Mouse (Mus musculus) liver, embryonic 13.5 days (tissue): ENCODE data around the gene Elmsan1. TPM values are rescaled to one million over a fixed set of nuclear protein-coding genes. Genes with fewer than 3 reads are reported as not detected.

ENCODE experiments used
- ATAC-seq: fragments of 200-750 bp; cut with Nextera tagmentation; 2 replicates; pipeline ENCODE4 v1.8.0; 2017; ENCODE audit warnings: low read depth, mild to moderate bottlenecking, moderate number of reproducible peaks, moderate library complexity
- DNase-seq: peaks from one replicate; pipeline ENCODE4 v3.0.0; 2022
- H3K27ac ChIP-seq: fragments of 300-500 bp; sonication (generic); 2 replicates; pipeline ENCODE4 v1.5.1; 2015; ENCODE audit warnings: moderate library complexity, mild to moderate bottlenecking, inconsistent platforms
- H3K27me3 ChIP-seq: fragments of 300-500 bp; sonication (generic); 2 replicates; pipeline ENCODE4 v1.6.1; 2015; ENCODE audit warnings: mild to moderate bottlenecking, inconsistent platforms
- H3K36me3 ChIP-seq: fragments of 300-500 bp; sonication (generic); 2 replicates; pipeline ENCODE4 v1.6.1; 2015; ENCODE audit warnings: mild to moderate bottlenecking, inconsistent platforms
- H3K4me1 ChIP-seq: fragments of 300-500 bp; sonication (generic); replicated peaks from 2 replicates; pipeline ENCODE4 v1.6.1; 2015; ENCODE audit warnings: inconsistent platforms
- H3K4me2 ChIP-seq: fragments of 300-500 bp; sonication (generic); 2 replicates; pipeline ENCODE4 v1.6.1; 2015; ENCODE audit warnings: inconsistent platforms, mild to moderate bottlenecking, moderate library complexity
- H3K4me3 ChIP-seq: fragments of 300-500 bp; sonication (generic); replicated peaks from 2 replicates; pipeline ENCODE4 v1.5.1; 2015; ENCODE audit warnings: mild to moderate bottlenecking, inconsistent platforms
- H3K9ac ChIP-seq: fragments of 300-500 bp; sonication (generic); 2 replicates; pipeline ENCODE4 v1.6.1; 2015; ENCODE audit warnings: mild to moderate bottlenecking, inconsistent platforms
- H3K9me3 ChIP-seq: fragments of 300-500 bp; sonication (generic); replicated peaks from 2 replicates; pipeline ENCODE4 v1.6.1; 2016; ENCODE audit warnings: inconsistent platforms
- WGBS: fragments of 180-500 bp; shearing (Covaris S2); methylation state at CpG from one replicate; pipeline ENCODE4 v1.1.7; 2015; ENCODE audit not compliant: insufficient replicate concordance; 5-methylcytosine and 5-hydroxymethylcytosine counted together
- polyA plus RNA-seq: library from polyadenylated mRNA; unstranded; fragments of >200 nt; fragmentation: Nextera tagmentation; extraction: Ambion mirVana; gene quantifications from 2 replicates; pipeline ENCODE4 v1.2.1, GENCODE M21; 2015

Gene Elmsan1
- polyA plus RNA-seq, 1 experiment from 2014 or later = 3.7 TPM

GRCm38 (mm10) chr12:84172216-84172615, 46.5 kb downstream of the Elmsan1 start:
- Histone ChIP-seq H3K27ac (peak overlapping the region; percentile 50; the same call in 1 of the 2 replicates), H3K27me3 (no peaks in the 10 kb centered on the region), H3K9me3 (no peaks in the 10 kb centered on the region), H3K36me3 (peaks cover 62% of the 10 kb centered on the region), H3K4me1 (peaks cover 71% of the 10 kb centered on the region), H3K4me2 (no peak overlapping the region), H3K4me3 (no peak overlapping the region), H3K9ac (no peak overlapping the region)
- no peak for ATAC-seq
- 89% methylated on average over 3 of the region's 3 CpGs for WGBS
- no peak for DNase-seq

GRCm38 (mm10) chr12:84170610-84171009, 48.1 kb downstream of the Elmsan1 start:
- H3K4me2 ChIP-seq = no peak overlapping the region
- no peak for ATAC-seq
- peaks cover 71% of the 10 kb centered on the region for H3K4me1 ChIP-seq

GRCm38 (mm10) chr12:84165631-84166373, 52.9 kb downstream of the Elmsan1 start:
- Histone ChIP-seq H3K4me3 (no peak overlapping the region), H3K4me2 (no peak overlapping the region), H3K9me3 (no peaks in the 10 kb centered on the region), H3K27me3 (no peaks in the 10 kb centered on the region), H3K27ac (peak overlapping the region; percentile 59), H3K36me3 (peaks cover 78% of the 10 kb centered on the region), H3K4me1 (peaks cover 73% of the 10 kb centered on the region), H3K9ac (no peak overlapping the region)
- DNase-seq (no peak), ATAC-seq (no peak)
- 57% methylated on average over 8 of the region's 8 CpGs for WGBS

More at GRCm38 (mm10) chr12:84170610-84171009, 48.1 kb downstream of the Elmsan1 start:
- Histone ChIP-seq H3K27me3 (no peaks in the 10 kb centered on the region), H3K9me3 (no peaks in the 10 kb centered on the region), H3K4me3 (no peak overlapping the region), H3K9ac (no peak overlapping the region), H3K27ac (no peak overlapping the region), H3K36me3 (peaks cover 72% of the 10 kb centered on the region)
- DNase-seq = no peak
- WGBS = 82% methylated on average over 10 of the region's 10 CpGs

GRCm38 (mm10) chr12:84163586-84164110, 55.0 kb downstream of the Elmsan1 start:
- DNase-seq = no peak
- peaks cover 83% of the 10 kb centered on the region for H3K36me3 ChIP-seq
- H3K4me2 ChIP-seq = no peak overlapping the region
- H3K27ac ChIP-seq = peak overlapping the region; percentile 16; the same call in 1 of the 2 replicates
- peaks cover 74% of the 10 kb centered on the region for H3K4me1 ChIP-seq
- H3K9me3 ChIP-seq = no peaks in the 10 kb centered on the region
- WGBS = 83% methylated on average over 11 of the region's 11 CpGs
- no peak overlapping the region for H3K9ac ChIP-seq
- no peaks in the 10 kb centered on the region for H3K27me3 ChIP-seq
- no peak overlapping the region for H3K4me3 ChIP-seq
- no peak for ATAC-seq

- Histone ChIP-seq H3K9ac (no peak overlapping the region), H3K4me3 (no peak overlapping the region), H3K4me1 (peaks cover 70% of the 10 kb centered on the region), H3K27me3 (no peaks in the 10 kb centered on the region), H3K36me3 (peaks cover 84% of the 10 kb centered on the region), H3K4me2 (no peak overlapping the region), H3K27ac (peak overlapping the region; percentile 16; the same call in 1 of the 2 replicates), H3K9me3 (no peaks in the 10 kb centered on the region)
- DNase-seq (no peak), ATAC-seq (peak; percentile 35)
- WGBS = 68% methylated on average over 9 of the region's 9 CpGs
These were observed 55.5 kb downstream of the Elmsan1 start for GRCm38 (mm10) chr12:84163133-84163532.

- no peak overlapping the region for H3K4me3 ChIP-seq
- no peaks in the 10 kb centered on the region for H3K27me3 ChIP-seq
- no peaks in the 10 kb centered on the region for H3K9me3 ChIP-seq
- ATAC-seq = peak; percentile 56
- 75% methylated on average over 14 of the region's 14 CpGs for WGBS
- peak overlapping the region; percentile 37 for H3K4me2 ChIP-seq
- peaks cover 60% of the 10 kb centered on the region for H3K4me1 ChIP-seq
- no peak for DNase-seq
- H3K36me3 ChIP-seq = peaks cover 86% of the 10 kb centered on the region
- H3K27ac ChIP-seq = peak overlapping the region; percentile 79
- peak overlapping the region; percentile 53 for H3K9ac ChIP-seq
These were observed 56.9 kb downstream of the Elmsan1 start for GRCm38 (mm10) chr12:84161616-84162433.

GRCm38 (mm10) chr12:84161116-84161515, 57.6 kb downstream of the Elmsan1 start:
- Histone ChIP-seq H3K27me3 (no peaks in the 10 kb centered on the region), H3K36me3 (peaks cover 89% of the 10 kb centered on the region), H3K4me1 (peaks cover 53% of the 10 kb centered on the region), H3K9ac (peak overlapping the region; percentile 53), H3K4me3 (no peak overlapping the region), H3K27ac (peak overlapping the region; percentile 79), H3K4me2 (peak overlapping the region; percentile 37), H3K9me3 (no peaks in the 10 kb centered on the region)
- peak; percentile 84 for ATAC-seq
- 36% methylated on average over 8 of the region's 8 CpGs for WGBS
- peak; percentile 55 for DNase-seq

GRCm38 (mm10) chr12:84160491-84160890, 58.2 kb downstream of the Elmsan1 start:
- ATAC-seq = no peak
- Histone ChIP-seq H3K9me3 (no peaks in the 10 kb centered on the region), H3K27ac (no peak overlapping the region), H3K4me2 (0 out of 2 replicates have a peak overlapping the region, but pooled peaks have one; percentile 37), H3K27me3 (no peaks in the 10 kb centered on the region), H3K36me3 (peaks cover 92% of the 10 kb centered on the region), H3K4me1 (peaks cover 47% of the 10 kb centered on the region), H3K4me3 (no peak overlapping the region), H3K9ac (no peak overlapping the region)
- no peak for DNase-seq
- 88% methylated on average over 8 of the region's 8 CpGs for WGBS

GRCm38 (mm10) chr12:84158156-84158555, 60.5 kb downstream of the Elmsan1 start:
- Histone ChIP-seq H3K9ac (no peak overlapping the region), H3K27ac (peak overlapping the region; percentile 34; the same call in 1 of the 2 replicates), H3K9me3 (no peaks in the 10 kb centered on the region), H3K36me3 (peaks cover 93% of the 10 kb centered on the region), H3K27me3 (no peaks in the 10 kb centered on the region), H3K4me3 (no peak overlapping the region), H3K4me2 (no peak overlapping the region), H3K4me1 (peaks cover 49% of the 10 kb centered on the region)
- ATAC-seq (no peak), DNase-seq (no peak)
- 78% methylated on average over 14 of the region's 14 CpGs for WGBS

- no peaks in the 10 kb centered on the region for H3K9me3 ChIP-seq
- H3K4me3 ChIP-seq = no peak overlapping the region
- DNase-seq (no peak), ATAC-seq (no peak)
- H3K4me2 ChIP-seq = no peak overlapping the region
- H3K36me3 ChIP-seq = peaks cover 96% of the 10 kb centered on the region
- 94% methylated on average over 18 of the region's 18 CpGs for WGBS
- H3K4me1 ChIP-seq = peaks cover 51% of the 10 kb centered on the region
- no peak overlapping the region for H3K9ac ChIP-seq
- no peak overlapping the region; the same call in 1 of the 2 replicates for H3K27ac ChIP-seq
- H3K27me3 ChIP-seq = no peaks in the 10 kb centered on the region
These were observed 62.5 kb downstream of the Elmsan1 start for GRCm38 (mm10) chr12:84156210-84156609.

GRCm38 (mm10) chr12:84155523-84155871, 63.2 kb downstream of the Elmsan1 start:
- no peak for DNase-seq

More at GRCm38 (mm10) chr12:84155523-84155871, 63.2 kb downstream of the Elmsan1 start:
- no peaks in the 10 kb centered on the region for H3K27me3 ChIP-seq
- no peak overlapping the region for H3K9ac ChIP-seq
- no peak overlapping the region for H3K4me2 ChIP-seq
- H3K36me3 ChIP-seq = peaks cover 94% of the 10 kb centered on the region
- H3K4me1 ChIP-seq = peaks cover 51% of the 10 kb centered on the region
- H3K27ac ChIP-seq = no peak overlapping the region
- no peak for ATAC-seq
- H3K4me3 ChIP-seq = no peak overlapping the region
- WGBS = 76% methylated on average over 2 of the region's 2 CpGs
- H3K9me3 ChIP-seq = no peaks in the 10 kb centered on the region
